Mouse (Mus musculus) midbrain, postnatal 0 days (tissue): Measurements from ENCODE around the gene Shd. TPM values are rescaled to one million over a fixed set of nuclear protein-coding genes. Genes with fewer than 3 reads are reported as not detected.

Source experiments
- ATAC-seq: fragments of 200-750 bp; cut with Nextera tagmentation; 2 replicates; pipeline ENCODE4 v1.8.0; 2017; ENCODE audit warnings: moderate number of reproducible peaks, mild to moderate bottlenecking, moderate TSS enrichment, moderate library complexity; ENCODE audit not compliant: low FRiP score
- DNase-seq: peaks from one replicate; pipeline ENCODE4 v3.0.0-alpha.2; 2015; ENCODE audit warnings: low spot score
- H3K27ac ChIP-seq: fragments of 300-500 bp; sonication (generic); 2 replicates; pipeline ENCODE4 v1.5.1; 2014; ENCODE audit warnings: low read depth, mild to moderate bottlenecking, low read length, mixed read lengths
- H3K27me3 ChIP-seq: fragments of 300-500 bp; sonication (generic); 2 replicates; pipeline ENCODE4 v1.6.1; 2014; ENCODE audit warnings: low read length, control low read depth, mixed read lengths; ENCODE audit not compliant: insufficient read depth
- H3K36me3 ChIP-seq: fragments of 300-500 bp; sonication (generic); 2 replicates; pipeline ENCODE4 v1.6.1; 2014; ENCODE audit warnings: low read length, control low read depth, mixed read lengths; ENCODE audit not compliant: insufficient read depth
- H3K4me1 ChIP-seq: fragments of 300-500 bp; sonication (generic); 2 replicates; pipeline ENCODE4 v1.6.1; 2014; ENCODE audit warnings: mild to moderate bottlenecking, control low read depth, antibody characterized with exemption, low read length, mixed read lengths; ENCODE audit not compliant: insufficient read depth
- H3K4me2 ChIP-seq: fragments of 300-500 bp; sonication (generic); 2 replicates; pipeline ENCODE4 v1.6.1; 2014; ENCODE audit warnings: low read depth, mild to moderate bottlenecking, low read length, mixed read lengths; ENCODE audit not compliant: poor library complexity, severe bottlenecking
- H3K4me3 ChIP-seq: fragments of 300-500 bp; sonication (generic); 2 replicates; pipeline ENCODE4 v1.5.1; 2014; ENCODE audit warnings: low read depth, mild to moderate bottlenecking, low read length, moderate library complexity
- H3K9ac ChIP-seq: fragments of 300-500 bp; sonication (generic); replicated peaks from 2 replicates; pipeline ENCODE4 v1.6.1; 2014; ENCODE audit warnings: mild to moderate bottlenecking, low read length, moderate library complexity, mixed read lengths; ENCODE audit not compliant: poor library complexity, severe bottlenecking
- H3K9me3 ChIP-seq: fragments of 300-500 bp; sonication (generic); 2 replicates; pipeline ENCODE4 v1.6.1; 2016; ENCODE audit warnings: low read length, control low read depth
- CTCF ChIP-seq: IDR thresholded peaks from 2 replicates; pipeline ENCODE4 v1.5.1; 2016; ENCODE audit warnings: antibody characterized with exemption, mild to moderate bottlenecking
- WGBS: fragments of 180-500 bp; shearing (Covaris S2); extraction: QIAGEN DNeasy Blood & Tissue Kit; methylation state at CpG from one replicate; pipeline ENCODE4 v1.1.7; 2014; 5-methylcytosine and 5-hydroxymethylcytosine counted together
- polyA plus RNA-seq: library from polyadenylated mRNA; unstranded; fragments of >200 nt; fragmentation: Nextera tagmentation; extraction: Ambion mirVana; gene quantifications from 2 replicates; pipeline ENCODE4 v1.2.1, GENCODE M21; 2015
- total RNA-seq: library from RNA; depleted of rRNA; stranded (reverse); fragments of >200 nt; gene quantifications from 2 replicates; pipeline ENCODE4 v1.2.3, GENCODE M21; 2014

The Shd gene
- total and polyA plus RNA-seq, 2 experiments from 2014 or later = 172 to 253 TPM

- H3K4me1 ChIP-seq = peaks cover 10% of the 10 kb centered on the region; the same call in 1 of the 2 replicates
- DNase-seq = no peak
- no peaks in the 10 kb centered on the region for H3K27me3 ChIP-seq
- peak overlapping the region; percentile 82 for H3K27ac ChIP-seq
- TF ChIP-seq CTCF = no peak
- H3K4me3 ChIP-seq = peak overlapping the region; percentile 42
- no peak for ATAC-seq
- no peaks in the 10 kb centered on the region for H3K9me3 ChIP-seq
- H3K9ac ChIP-seq = no peak overlapping the region
- peak overlapping the region; percentile 57 for H3K4me2 ChIP-seq
- WGBS = 75% methylated on average over 13 of the region's 13 CpGs
- peaks cover 10% of the 10 kb centered on the region; the same call in 1 of the 2 replicates for H3K36me3 ChIP-seq
Measured at GRCm38 (mm10) chr17:55957726-55958583, 12.3 kb upstream of the Shd start.

GRCm38 (mm10) chr17:55958584-55958886, 11.7 kb upstream of the Shd start:
- DNase-seq (no peak), ATAC-seq (no peak)
- Histone ChIP-seq H3K4me2 (peak overlapping the region; percentile 57), H3K9me3 (no peaks in the 10 kb centered on the region), H3K36me3 (peaks cover 10% of the 10 kb centered on the region), H3K9ac (0 out of 2 replicates have a peak overlapping the region, but pooled peaks have one; percentile 24), H3K27me3 (no peaks in the 10 kb centered on the region), H3K4me1 (peaks cover 10% of the 10 kb centered on the region; the same call in 1 of the 2 replicates), H3K27ac (peak overlapping the region; percentile 82), H3K4me3 (peak overlapping the region; percentile 42)
- 21% methylated on average over 2 of the region's 2 CpGs for WGBS
- no peak for TF ChIP-seq CTCF

GRCm38 (mm10) chr17:55958918-55959728, 11.1 kb upstream of the Shd start, which contains the start of gene Yju2:
Gene Yju2 (plus strand): TSS chr17:55959099.
- peak within 1 kb of the TSS; percentile 42 for H3K4me3 ChIP-seq
- peak; percentile 98 for DNase-seq

GRCm38 (mm10) chr17:55959946-55960740, 10.1 kb upstream of the Shd start:
- WGBS = 81% methylated on average over 10 of the region's 10 CpGs
- peaks cover 10% of the 10 kb centered on the region; the same call in 1 of the 2 replicates for H3K4me1 ChIP-seq
- TF ChIP-seq CTCF = no peak

More at GRCm38 (mm10) chr17:55958918-55959728, 11.1 kb upstream of the Shd start, which contains the start of gene Yju2:
- no peaks in the 10 kb centered on the region for H3K9me3 ChIP-seq
- H3K27ac ChIP-seq = peak within 1 kb of the TSS; percentile 82
- peaks cover 13% of the 10 kb centered on the region for H3K36me3 ChIP-seq
- H3K27me3 ChIP-seq = no peaks in the 10 kb centered on the region
- peak within 1 kb of the TSS; percentile 57 for H3K4me2 ChIP-seq
- peak within 1 kb of the TSS; percentile 48; the same call in 1 of the 2 replicates for H3K9ac ChIP-seq
- H3K4me1 ChIP-seq = peaks cover 10% of the 10 kb centered on the region; the same call in 1 of the 2 replicates
- ATAC-seq = peak; percentile 93
- WGBS = under 1% methylated on average over 44 of the region's 46 CpGs
- no peak for TF ChIP-seq CTCF

GRCm38 (mm10) chr17:55960791-55961190, 9.5 kb upstream of the Shd start:
- Histone ChIP-seq H3K36me3 (peaks cover 19% of the 10 kb centered on the region), H3K4me1 (peaks cover 10% of the 10 kb centered on the region; the same call in 1 of the 2 replicates), H3K9me3 (no peaks in the 10 kb centered on the region), H3K27ac (no peak overlapping the region), H3K27me3 (no peaks in the 10 kb centered on the region), H3K4me3 (no peak overlapping the region), H3K4me2 (no peak overlapping the region), H3K9ac (no peak overlapping the region)
- TF ChIP-seq CTCF = no peak
- DNase-seq (no peak), ATAC-seq (no peak)

More at GRCm38 (mm10) chr17:55959946-55960740, 10.1 kb upstream of the Shd start:
- Histone ChIP-seq H3K27ac (peak overlapping the region; percentile 82; the same call in 1 of the 2 replicates), H3K36me3 (peaks cover 16% of the 10 kb centered on the region), H3K4me3 (peak overlapping the region; percentile 42), H3K27me3 (no peaks in the 10 kb centered on the region), H3K9ac (peak overlapping the region; percentile 36; the same call in 1 of the 2 replicates), H3K9me3 (no peaks in the 10 kb centered on the region), H3K4me2 (peak overlapping the region; percentile 44)
- no peak for DNase-seq
- no peak for ATAC-seq
